Mouse (Mus musculus): ENCODE measurements at regions not wholly inside any gene's neighbourhood (a gene's known extent, or its start where the extent isn't known, plus 50 kb on each side); places are given as distances from the start of the nearest gene placed in this dataset.

- in situ Hi-C loops (cut with MboI, MseI): no loop called here
Measured at GRCm38 (mm10) chr13:34398061-34398787, 53.2 kb upstream of the Slc22a23 start.

DNA sequence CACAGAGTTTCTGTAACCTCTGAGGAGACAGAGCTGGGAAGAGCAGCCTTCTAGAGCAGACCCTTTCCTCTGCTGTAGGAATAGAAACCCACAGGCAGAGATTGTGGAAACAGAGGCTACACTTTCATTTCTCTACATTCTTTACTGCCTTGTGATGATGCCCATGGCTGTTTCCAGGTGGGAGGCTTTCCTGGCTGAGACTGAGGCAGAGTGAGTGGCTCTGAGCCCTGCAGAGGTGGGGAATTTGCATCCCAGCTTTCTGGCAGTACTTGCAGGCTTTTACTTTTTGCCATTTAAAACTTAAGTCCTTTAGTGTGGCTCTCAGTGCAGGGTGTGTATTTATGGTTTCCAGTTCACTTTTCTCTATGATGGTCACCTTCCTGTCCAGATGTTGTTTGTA is 50.5 kb upstream of the Slc22a23 start:
- in situ Hi-C loops (cut with MboI, MseI): no loop called here

GRCm38 (mm10) chr13:34395010-34395409 is 50.0 kb upstream of the Slc22a23 start:
- in situ Hi-C loops (cut with MboI, MseI): no loop called here
